Mouse (Mus musculus) ES-Bruce4 (cell line): ENCODE data around the gene Ndst2. TPM values are rescaled to one million over a fixed set of nuclear protein-coding genes. Genes with fewer than 3 reads are reported as not detected.

ENCODE experiments used
- H3K27ac ChIP-seq: 2 replicates; pipeline ENCODE4 v1.5.1; 2012; ENCODE audit warnings: low read length, inconsistent platforms; ENCODE audit not compliant: insufficient read depth
- H3K27me3 ChIP-seq: 2 replicates; pipeline ENCODE4 v1.6.1; 2012; ENCODE audit warnings: mild to moderate bottlenecking, low read length, inconsistent platforms; ENCODE audit not compliant: control insufficient read depth, poor library complexity, insufficient read depth, severe bottlenecking
- H3K36me3 ChIP-seq: 2 replicates; pipeline ENCODE4 v1.6.1; 2012; ENCODE audit warnings: inconsistent platforms, mild to moderate bottlenecking, low read length, moderate library complexity; ENCODE audit not compliant: control insufficient read depth, poor library complexity, insufficient read depth, severe bottlenecking
- H3K4me1 ChIP-seq: one replicate; pipeline ENCODE4 v1.8.1; 2011; ENCODE audit warnings: low read length; ENCODE audit not compliant: control insufficient read depth, insufficient read depth
- H3K4me3 ChIP-seq: 2 replicates; pipeline ENCODE4 v1.5.1; 2011; ENCODE audit warnings: low read depth, mild to moderate bottlenecking, low read length
- H3K9ac ChIP-seq: 2 replicates; pipeline ENCODE4 v1.6.1; 2012; ENCODE audit warnings: low read depth, mild to moderate bottlenecking, inconsistent platforms; ENCODE audit not compliant: poor library complexity, severe bottlenecking
- H3K9me3 ChIP-seq: replicated peaks from 2 replicates; pipeline ENCODE4 v1.6.1; 2012; ENCODE audit warnings: mild to moderate bottlenecking, low read length, inconsistent platforms; ENCODE audit not compliant: control insufficient read depth, poor library complexity, insufficient read depth, severe bottlenecking
- CTCF ChIP-seq: IDR thresholded peaks from one replicate; pipeline ENCODE4 v1.8.1; 2011; ENCODE audit warnings: low read depth, low read length
- EP300 ChIP-seq: IDR thresholded peaks from 2 replicates; pipeline ENCODE4 v1.6.1; 2011; ENCODE audit warnings: low read depth, low read length; ENCODE audit not compliant: insufficient read depth
- POLR2A ChIP-seq: IDR thresholded peaks from one replicate; pipeline ENCODE4 v1.8.1; 2011; ENCODE audit warnings: low read length; ENCODE audit not compliant: insufficient read depth
- polyA plus RNA-seq: library from polyadenylated mRNA; stranded (reverse); fragments of >200 nt; gene quantifications from 2 replicates; pipeline ENCODE4 v1.2.4, GENCODE M21; 2011; ENCODE audit warnings: low read depth; ENCODE audit not compliant: missing spikeins, insufficient read depth, insufficient read length

Ndst2 gene
- polyA plus RNA-seq, 1 experiment, result 11.0 TPM

- Histone ChIP-seq H3K27me3 (no peaks in the 10 kb centered on the region), H3K9me3 (no peaks in the 10 kb centered on the region)
- TF ChIP-seq POLR2A (no peak), EP300 (no peak), CTCF (no peak)
These were observed 32.8 kb downstream of the Ndst2 start for GRCm38 (mm10) chr14:20701554-20701953.

GRCm38 (mm10) chr14:20700362-20700761 lies 34.0 kb downstream of the Ndst2 start:
- peaks cover 8% of the 10 kb centered on the region; the same call in 1 of the 2 replicates for H3K36me3 ChIP-seq
- no peak overlapping the region for H3K4me3 ChIP-seq
- H3K9ac ChIP-seq, result no peak overlapping the region
- H3K27me3 ChIP-seq, result no peaks in the 10 kb centered on the region
- peaks cover 2% of the 10 kb centered on the region for H3K4me1 ChIP-seq
- TF ChIP-seq EP300 (no peak), POLR2A (no peak), CTCF (no peak)
- H3K27ac ChIP-seq, result no peak overlapping the region
- H3K9me3 ChIP-seq, result no peaks in the 10 kb centered on the region

More at GRCm38 (mm10) chr14:20701554-20701953, 32.8 kb downstream of the Ndst2 start:
- peak overlapping the region; percentile 90 for H3K9ac ChIP-seq
- peak overlapping the region; percentile 16; the same call in 1 of the 2 replicates for H3K4me3 ChIP-seq
- H3K4me1 ChIP-seq, result peaks cover 2% of the 10 kb centered on the region
- H3K27ac ChIP-seq, result peak overlapping the region; percentile 52; the same call in 1 of the 2 replicates
- peaks cover 8% of the 10 kb centered on the region; the same call in 1 of the 2 replicates for H3K36me3 ChIP-seq

- TF ChIP-seq CTCF, result no peak
- no peak for TF ChIP-seq POLR2A
- TF ChIP-seq EP300, result no peak
- Histone ChIP-seq H3K27me3 (no peaks in the 10 kb centered on the region), H3K9me3 (no peaks in the 10 kb centered on the region), H3K27ac (no peak overlapping the region), H3K9ac (no peak overlapping the region), H3K4me1 (peaks cover 2% of the 10 kb centered on the region), H3K4me3 (no peak overlapping the region), H3K36me3 (peaks cover 11% of the 10 kb centered on the region; the same call in 1 of the 2 replicates)
These were observed 35.8 kb downstream of the Ndst2 start for GRCm38 (mm10) chr14:20698515-20698914.

GRCm38 (mm10) chr14:20696986-20697385 lies 37.4 kb downstream of the Ndst2 start:
- Histone ChIP-seq H3K9ac (no peak overlapping the region), H3K27ac (no peak overlapping the region), H3K27me3 (no peaks in the 10 kb centered on the region), H3K9me3 (no peaks in the 10 kb centered on the region), H3K4me3 (no peak overlapping the region), H3K36me3 (peaks cover 20% of the 10 kb centered on the region), H3K4me1 (peaks cover 2% of the 10 kb centered on the region)
- TF ChIP-seq CTCF (peak; percentile 10), POLR2A (no peak), EP300 (no peak)

- TF ChIP-seq CTCF (no peak), POLR2A (no peak), EP300 (no peak)
- Histone ChIP-seq H3K4me1 (peaks cover 2% of the 10 kb centered on the region), H3K36me3 (peaks cover 24% of the 10 kb centered on the region), H3K27ac (no peak overlapping the region), H3K9ac (peak overlapping the region; percentile 47), H3K4me3 (peak overlapping the region; percentile 60), H3K27me3 (no peaks in the 10 kb centered on the region), H3K9me3 (no peaks in the 10 kb centered on the region)
These were observed 38.4 kb downstream of the Ndst2 start for GRCm38 (mm10) chr14:20695761-20696520.
